Mouse (Mus musculus): ENCODE measurements around the gene Iqca. TPM values are rescaled to one million over a fixed set of nuclear protein-coding genes. Genes with fewer than 3 reads are reported as not detected.

Gene Iqca
- polyA plus RNA-seq, 1 experiment from 2014 or later, result 0.05 TPM

DNA sequence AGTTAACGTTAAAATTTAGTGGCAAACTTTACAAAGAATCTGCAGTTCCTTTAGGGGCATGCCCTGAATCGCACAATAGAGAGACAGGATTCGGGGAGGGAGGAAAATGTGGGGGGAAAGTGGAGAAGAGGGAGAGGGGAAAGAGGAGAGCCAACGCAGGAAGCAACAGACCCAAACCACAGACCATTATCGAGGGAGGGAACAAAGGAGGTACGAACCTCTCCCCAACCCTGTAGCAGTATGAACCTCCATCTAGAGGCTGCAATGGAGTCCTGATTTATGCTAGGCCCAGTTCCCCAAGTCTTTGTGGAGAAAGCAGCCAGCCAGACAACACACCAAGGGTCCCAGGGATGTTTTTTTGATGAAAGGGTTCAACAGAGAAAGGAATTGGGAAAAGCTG, 586 bp upstream of the Iqca start:
- DNase-seq (ENCODE audit: low read depth, low spot score) (no peak), ATAC-seq (no peak)
- H3K27me3 ChIP-seq, result no peaks in the 10 kb centered on the region
- ChIA-PET CTCF (no interaction called here), POLR2A (no interaction called here)
- no peak for TF ChIP-seq CTCF (IDR thresholded peaks at IDR 0.05)
- in situ Hi-C loops (cut with MboI; ENCODE audit: low pct_unique_long_range_greater_than_20kb), result no loop called here

DNA sequence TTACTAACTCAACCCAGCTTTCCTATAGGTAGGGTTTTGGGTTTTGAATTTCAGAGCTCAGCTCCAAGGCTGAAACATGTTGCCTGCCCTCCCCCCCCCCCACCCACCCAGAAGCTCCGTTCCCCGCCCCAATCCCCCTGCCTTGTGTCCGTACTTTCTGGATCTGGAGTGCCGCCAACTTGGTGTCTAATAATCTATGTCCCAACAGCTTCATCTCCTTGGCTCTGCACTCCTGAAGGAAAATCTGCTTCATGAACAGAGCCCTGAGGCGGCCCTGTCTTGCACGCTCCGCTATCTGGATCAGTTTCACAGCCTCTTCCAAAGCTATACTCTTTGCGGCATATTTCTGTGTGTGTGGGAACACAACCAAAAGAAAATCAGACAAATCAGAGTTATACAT, 13.5 kb downstream of the Iqca start:
- TF ChIP-seq CTCF (IDR thresholded peaks at IDR 0.05), result no peak
- POLR2A ChIA-PET, result no interaction called here
- in situ Hi-C loops (cut with MboI; ENCODE audit: low pct_unique_long_range_greater_than_20kb), result no loop called here
- ATAC-seq (no peak), DNase-seq (ENCODE audit: low read depth, low spot score) (no peak)
- no peaks in the 10 kb centered on the region for H3K27me3 ChIP-seq
- CTCF ChIA-PET, result interaction anchor here (1.5 kb wide), 1 partner anchor 28 kb away, joined by 3 read pairs; no protein-coding TSS in a partner anchor

DNA sequence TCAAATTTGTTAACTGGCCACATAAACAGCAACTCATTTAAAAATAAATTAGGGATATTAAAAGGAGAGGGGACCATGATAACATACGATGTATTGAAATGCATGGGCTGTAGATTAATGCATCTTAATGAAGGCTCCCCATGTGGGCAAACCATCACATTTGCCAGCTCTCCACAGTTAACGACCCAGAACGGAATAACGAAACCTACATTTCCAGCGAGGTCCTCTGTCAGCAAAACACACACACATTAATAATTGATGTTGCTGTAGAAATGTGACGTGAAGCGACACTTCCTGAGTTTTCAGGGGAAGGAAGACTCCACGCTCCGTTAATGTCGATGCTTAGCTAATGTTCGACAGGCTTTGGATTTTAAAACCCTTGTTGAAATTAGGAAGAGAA, 20.8 kb downstream of the Iqca start:
- ChIA-PET POLR2A (no interaction called here), CTCF (no interaction called here)
- ATAC-seq, result no peak
- TF ChIP-seq CTCF (IDR thresholded peaks at IDR 0.05), result no peak
- in situ Hi-C loops (cut with MboI; ENCODE audit: low pct_unique_long_range_greater_than_20kb), result no loop called here
- no peaks in the 10 kb centered on the region for H3K27me3 ChIP-seq
- DNase-seq (ENCODE audit: low read depth, low spot score), result no peak

DNA sequence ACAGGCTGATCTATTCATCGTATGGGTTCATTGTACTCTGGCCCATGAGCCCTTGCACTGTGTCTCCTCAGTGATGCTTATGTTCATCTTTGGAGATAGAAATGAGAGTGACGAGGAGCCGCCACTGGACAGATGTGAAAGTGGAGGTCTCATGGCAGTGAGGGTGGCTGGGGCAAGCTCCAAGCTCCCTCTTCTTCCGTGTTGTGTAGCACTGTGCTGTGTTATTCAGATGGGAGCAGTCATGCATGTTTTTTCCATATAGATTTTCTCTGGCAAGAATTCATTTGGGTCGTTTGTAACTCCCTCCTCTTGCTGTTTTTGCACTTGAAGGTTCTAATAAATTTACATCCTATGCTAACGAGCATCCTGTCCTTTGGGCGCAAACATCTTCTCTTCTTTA, 21.2 kb downstream of the Iqca start:
- no peak for TF ChIP-seq CTCF (IDR thresholded peaks at IDR 0.05)
- DNase-seq (ENCODE audit: low read depth, low spot score) (no peak), ATAC-seq (no peak)
- ChIA-PET CTCF (no interaction called here), POLR2A (no interaction called here)
- in situ Hi-C loops (cut with MboI; ENCODE audit: low pct_unique_long_range_greater_than_20kb), result no loop called here
- H3K27me3 ChIP-seq, result no peaks in the 10 kb centered on the region

DNA sequence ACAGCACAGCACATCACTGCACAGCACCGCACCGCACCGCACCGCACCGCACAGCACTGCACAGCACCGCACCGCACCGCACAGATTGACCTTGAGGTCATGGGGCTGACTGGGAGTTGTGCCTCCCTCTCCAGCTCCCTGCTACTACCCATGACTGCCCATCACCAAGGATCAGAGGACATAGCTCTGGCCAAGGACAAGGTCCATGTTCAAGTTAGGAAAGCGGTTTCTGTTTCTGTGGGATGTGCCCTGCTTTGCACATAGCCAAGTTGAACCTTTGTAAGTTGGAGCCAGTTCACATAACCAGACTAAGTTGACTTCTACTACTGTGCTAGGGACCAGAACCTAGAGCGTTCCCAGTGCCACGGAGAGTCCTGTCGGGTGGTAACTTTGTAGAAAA, 28.6 kb downstream of the Iqca start:
- POLR2A ChIA-PET, result no interaction called here
- in situ Hi-C loops (cut with MboI; ENCODE audit: low pct_unique_long_range_greater_than_20kb), result no loop called here
- TF ChIP-seq CTCF (IDR thresholded peaks at IDR 0.05), result no peak
- DNase-seq (ENCODE audit: low read depth, low spot score) (no peak), ATAC-seq (no peak)
- CTCF ChIA-PET, result no interaction called here
- H3K27me3 ChIP-seq, result no peaks in the 10 kb centered on the region

DNA sequence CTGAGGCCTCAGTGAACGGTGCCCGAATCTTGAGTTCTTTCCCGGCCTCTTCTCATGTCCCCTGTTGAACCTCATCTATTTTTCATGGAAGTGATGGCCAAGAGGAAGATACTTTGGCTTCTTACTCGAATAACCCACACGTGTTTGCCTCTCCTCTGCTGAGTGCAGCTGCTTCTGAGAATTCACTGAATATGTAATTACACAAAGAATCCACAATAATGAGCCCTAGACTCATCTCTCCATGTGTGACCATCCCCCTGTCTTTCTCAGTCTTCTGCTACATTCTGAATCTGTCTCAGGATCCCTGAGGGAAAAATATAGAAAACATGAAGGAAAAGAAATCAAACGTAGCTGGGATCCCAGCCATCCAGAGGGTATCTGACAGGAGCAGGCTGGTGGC, 32.5 kb downstream of the Iqca start:
- CTCF ChIA-PET, result no interaction called here
- POLR2A ChIA-PET, result no interaction called here
- no peak for ATAC-seq
- TF ChIP-seq CTCF (IDR thresholded peaks at IDR 0.05), result no peak
- in situ Hi-C loops (cut with MboI; ENCODE audit: low pct_unique_long_range_greater_than_20kb), result no loop called here
- H3K27me3 ChIP-seq, result no peaks in the 10 kb centered on the region
- no peak for DNase-seq (ENCODE audit: low read depth, low spot score)

DNA sequence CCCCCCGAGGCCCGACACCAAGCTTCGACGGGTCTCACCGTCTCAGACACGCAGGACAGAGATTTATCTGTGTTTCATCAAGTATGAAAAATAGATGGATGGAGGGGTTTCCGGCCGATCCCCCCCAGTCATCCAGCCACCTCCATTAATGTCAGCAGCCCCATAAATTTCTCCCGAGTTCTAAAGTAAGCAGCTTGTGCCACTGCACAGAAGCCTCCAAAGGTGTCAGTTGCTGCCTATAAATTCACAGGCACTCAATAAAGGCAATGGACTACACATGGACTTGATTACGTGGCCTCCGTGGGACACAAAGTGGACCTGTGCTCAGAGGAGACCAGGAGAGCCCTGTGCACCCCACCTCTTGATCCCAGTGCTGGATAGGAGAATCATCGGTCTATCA, 34.0 kb downstream of the Iqca start:
- POLR2A ChIA-PET, result no interaction called here
- TF ChIP-seq CTCF (IDR thresholded peaks at IDR 0.05), result no peak
- H3K27me3 ChIP-seq, result no peaks in the 10 kb centered on the region
- in situ Hi-C loops (cut with MboI; ENCODE audit: low pct_unique_long_range_greater_than_20kb), result no loop called here
- DNase-seq (ENCODE audit: low read depth, low spot score) (no peak), ATAC-seq (no peak)
- CTCF ChIA-PET, result interaction anchor here (1.4 kb wide), 1 partner anchor 16 kb away, joined by 3 read pairs; no protein-coding TSS in a partner anchor

DNA sequence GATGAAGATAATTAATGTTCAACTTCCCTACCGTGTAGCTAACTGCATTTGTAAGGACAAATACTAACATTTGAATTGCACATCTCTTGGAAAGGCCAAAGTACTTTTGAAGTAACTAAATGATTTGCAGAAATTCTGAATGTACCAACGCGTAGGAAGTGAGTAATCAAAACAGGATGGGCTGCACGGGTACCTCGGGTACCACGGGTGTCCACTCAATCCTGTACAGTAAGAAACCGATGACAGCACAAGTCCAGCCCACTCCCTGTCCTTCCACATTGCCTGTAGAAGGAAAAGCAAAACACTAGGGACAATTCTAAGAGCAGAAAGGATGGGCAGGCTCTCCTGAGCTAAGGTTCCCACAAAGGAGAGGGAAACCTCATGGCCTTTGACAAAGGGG, 36.0 kb downstream of the Iqca start:
- ATAC-seq, result no peak
- in situ Hi-C loops (cut with MboI; ENCODE audit: low pct_unique_long_range_greater_than_20kb), result no loop called here
- no peak for TF ChIP-seq CTCF (IDR thresholded peaks at IDR 0.05)
- ChIA-PET CTCF (no interaction called here), POLR2A (no interaction called here)
- H3K27me3 ChIP-seq, result no peaks in the 10 kb centered on the region
- DNase-seq (ENCODE audit: low read depth, low spot score), result no peak

DNA sequence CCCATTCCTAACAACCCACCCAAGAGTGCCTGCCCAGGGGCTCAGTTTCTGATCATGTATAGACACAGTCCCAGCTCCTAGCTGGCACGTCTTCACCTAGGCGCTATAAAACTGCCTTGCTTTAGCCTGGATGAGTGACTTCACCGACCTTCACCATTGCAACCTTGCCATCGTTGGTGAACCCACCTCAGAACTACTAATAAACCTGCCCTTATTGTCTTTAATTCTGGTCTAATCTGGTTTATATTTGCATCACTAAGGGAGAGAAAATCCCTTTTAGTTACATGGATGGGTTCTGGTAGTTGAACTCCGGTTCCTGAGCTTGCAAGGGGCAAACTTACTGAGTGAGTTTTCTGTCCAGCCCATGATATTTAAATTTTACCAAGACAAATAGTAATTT, 38.6 kb downstream of the Iqca start:
- in situ Hi-C loops (cut with MboI; ENCODE audit: low pct_unique_long_range_greater_than_20kb), result no loop called here
- ChIA-PET CTCF (no interaction called here), POLR2A (no interaction called here)
- no peak for DNase-seq (ENCODE audit: low read depth, low spot score)
- ATAC-seq, result no peak
- no peaks in the 10 kb centered on the region for H3K27me3 ChIP-seq
- TF ChIP-seq CTCF (IDR thresholded peaks at IDR 0.05), result no peak

DNA sequence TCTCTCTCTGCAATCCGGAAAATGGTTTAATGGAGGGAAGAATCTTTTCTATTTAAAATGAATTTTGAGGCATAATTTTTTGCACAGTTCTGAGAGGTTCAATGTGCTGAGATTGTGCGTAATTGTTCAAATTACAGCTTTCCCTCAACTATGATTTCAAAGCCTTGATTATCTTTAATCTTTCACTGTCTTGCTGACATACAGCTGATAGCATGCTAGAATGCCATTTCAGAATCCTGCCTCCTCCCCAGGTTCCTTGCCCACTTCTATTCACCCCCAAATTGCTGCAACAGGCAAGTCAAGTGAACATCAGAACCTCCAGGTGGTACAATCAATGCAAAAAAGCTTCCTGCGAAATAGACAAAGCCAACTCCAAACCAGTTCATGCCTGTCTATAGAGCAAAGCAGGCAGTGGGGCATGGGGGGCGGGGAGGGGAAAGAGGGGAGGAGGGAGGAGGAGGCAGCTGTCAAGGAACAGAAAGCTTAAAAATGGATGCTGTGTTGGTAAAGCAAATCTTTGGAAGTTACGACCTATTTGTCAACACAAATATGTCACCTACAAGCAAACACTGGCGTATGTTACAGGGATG, 39.5 kb downstream of the Iqca start:
- TF ChIP-seq CTCF (IDR thresholded peaks at IDR 0.05), result no peak
- CTCF ChIA-PET, result no interaction called here
- DNase-seq (ENCODE audit: low read depth, low spot score) (no peak), ATAC-seq (no peak)
- POLR2A ChIA-PET, result no interaction called here
- H3K27me3 ChIP-seq, result no peaks in the 10 kb centered on the region
- in situ Hi-C loops (cut with MboI; ENCODE audit: low pct_unique_long_range_greater_than_20kb), result no loop called here

DNA sequence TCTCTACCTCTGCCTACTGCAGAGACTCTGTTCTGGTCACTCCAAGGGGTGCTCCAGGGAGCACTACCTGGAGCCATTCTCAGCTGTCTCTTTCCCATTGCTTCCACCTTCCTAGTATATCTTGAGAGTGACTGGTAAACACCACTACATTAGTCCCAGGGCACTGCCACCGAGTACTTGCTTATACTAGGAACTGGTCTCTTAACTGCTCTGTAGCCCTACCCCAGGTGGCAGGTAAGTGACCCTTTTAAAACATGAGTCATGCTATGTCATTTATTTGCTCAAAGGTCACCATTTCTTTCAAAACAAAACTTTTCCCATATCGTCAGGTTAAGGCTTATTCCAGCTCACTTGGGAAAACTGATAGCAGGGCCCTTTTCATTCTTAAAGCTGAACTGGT, 40.5 kb downstream of the Iqca start:
- no peak for TF ChIP-seq CTCF (IDR thresholded peaks at IDR 0.05)
- ChIA-PET POLR2A (no interaction called here), CTCF (interaction anchor here (1.0 kb wide), 1 partner anchor 158 kb away, joined by 4 read pairs; no protein-coding TSS in a partner anchor)
- in situ Hi-C loops (cut with MboI; ENCODE audit: low pct_unique_long_range_greater_than_20kb), result no loop called here
- no peak for ATAC-seq
- DNase-seq (ENCODE audit: low read depth, low spot score), result no peak
- no peaks in the 10 kb centered on the region for H3K27me3 ChIP-seq

DNA sequence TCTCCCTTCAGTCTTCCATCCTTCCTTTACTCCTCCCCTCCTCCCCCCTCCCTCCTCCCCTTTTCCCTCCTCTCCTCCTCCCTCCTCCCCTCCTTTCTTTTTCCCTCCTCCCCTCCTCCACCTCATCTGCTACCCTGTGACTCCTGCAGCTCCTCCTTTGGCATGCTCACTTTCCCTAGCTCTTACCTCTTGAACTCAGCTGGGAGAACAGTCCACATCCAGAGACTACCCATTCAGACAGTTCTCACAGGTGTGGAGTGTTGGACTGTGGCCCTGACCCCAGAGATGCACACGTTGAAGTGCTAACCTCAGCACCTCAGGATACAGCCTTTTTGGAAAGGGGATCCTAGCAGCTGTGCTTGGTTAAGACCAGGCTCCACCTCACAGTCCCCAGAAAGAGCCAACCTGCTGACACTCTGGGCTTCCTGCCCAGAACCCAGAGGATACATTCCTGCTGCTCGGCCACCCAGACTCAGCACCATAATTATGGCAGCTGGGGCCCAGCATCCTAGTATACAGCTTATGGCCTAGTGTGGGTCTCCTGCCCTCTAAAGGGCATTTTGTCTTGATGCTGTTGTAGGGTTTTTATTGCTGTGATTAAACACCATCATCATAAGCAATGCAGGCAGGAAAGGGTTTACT, 41.9 kb downstream of the Iqca start:
- H3K27me3 ChIP-seq, result no peaks in the 10 kb centered on the region
- in situ Hi-C loops (cut with MboI; ENCODE audit: low pct_unique_long_range_greater_than_20kb), result no loop called here
- DNase-seq (ENCODE audit: low read depth, low spot score) (peak; percentile 71), ATAC-seq (peak; percentile 82)
- POLR2A ChIA-PET, result interaction anchor here (0.6 to 0.7 kb wide), 2 partner anchors 11 to 366 kb away, joined by 4 read pairs; no protein-coding TSS in a partner anchor
- TF ChIP-seq CTCF (IDR thresholded peaks at IDR 0.05), result peak; percentile 62
- CTCF ChIA-PET, result interaction anchor here (0.8 to 1.4 kb wide), 5 partner anchors 11 to 50 kb away, joined by 3 to 5 read pairs (median 3); no protein-coding TSS in a partner anchor
